Mouse (Mus musculus) small intestine, adult 2 months (tissue): ENCODE measurements around the gene 2700049A03Rik. TPM values are rescaled to one million over a fixed set of nuclear protein-coding genes. Genes with fewer than 3 reads are reported as not detected.

Experiments used
- H3K27ac ChIP-seq: fragments of 200-500 bp; 2 replicates; pipeline ENCODE4 v1.5.1; 2012; ENCODE audit warnings: low read depth, low read length, control low read depth, inconsistent platforms; ENCODE audit not compliant: insufficient read depth
- H3K27me3 ChIP-seq: fragments of 200-500 bp; 2 replicates; pipeline ENCODE4 v1.6.1; 2012; ENCODE audit warnings: mild to moderate bottlenecking, moderate library complexity, low read length, inconsistent platforms; ENCODE audit not compliant: control insufficient read depth, insufficient read depth
- H3K36me3 ChIP-seq: fragments of 200-500 bp; 2 replicates; pipeline ENCODE4 v1.6.1; 2012; ENCODE audit warnings: mild to moderate bottlenecking, low read length, control low read depth, inconsistent platforms; ENCODE audit not compliant: control insufficient read depth, insufficient read depth
- H3K4me1 ChIP-seq: fragments of 200-500 bp; 2 replicates; pipeline ENCODE4 v1.6.1; 2012; ENCODE audit warnings: low read length, inconsistent platforms, mixed read lengths; ENCODE audit not compliant: control insufficient read depth, insufficient read depth, insufficient read length
- H3K4me3 ChIP-seq: fragments of 200-500 bp; 2 replicates; pipeline ENCODE4 v1.5.1; 2012; ENCODE audit warnings: low read depth, mild to moderate bottlenecking, control low read depth, inconsistent platforms, low read length, moderate library complexity
- CTCF ChIP-seq: fragments of 200-500 bp; IDR thresholded peaks from 2 replicates; pipeline ENCODE4 v1.5.1; 2012; ENCODE audit warnings: low read depth, mild to moderate bottlenecking, control low read depth, inconsistent platforms, low read length, moderate library complexity, mixed read lengths; ENCODE audit not compliant: insufficient replicate concordance, insufficient read length; ENCODE audit errors: extremely low read depth
- POLR2A ChIP-seq: fragments of 200-500 bp; IDR thresholded peaks from 2 replicates; pipeline ENCODE4 v1.6.1; 2012; ENCODE audit warnings: low read depth, mild to moderate bottlenecking, control low read depth, inconsistent platforms, low read length, moderate library complexity
- WGBS: fragments of 180-500 bp; shearing (Covaris S2); methylation state at CpG from one replicate; pipeline ENCODE4 v1.1.7; 2018; 5-methylcytosine and 5-hydroxymethylcytosine counted together
- polyA plus RNA-seq: library from polyadenylated mRNA; depleted of rRNA; stranded (reverse); fragments of >200 nt; gene quantifications from 2 replicates; pipeline ENCODE4 v1.2.3, GENCODE M21; 2012

Gene 2700049A03Rik
- polyA plus RNA-seq, 1 experiment = 1.2 TPM

DNA sequence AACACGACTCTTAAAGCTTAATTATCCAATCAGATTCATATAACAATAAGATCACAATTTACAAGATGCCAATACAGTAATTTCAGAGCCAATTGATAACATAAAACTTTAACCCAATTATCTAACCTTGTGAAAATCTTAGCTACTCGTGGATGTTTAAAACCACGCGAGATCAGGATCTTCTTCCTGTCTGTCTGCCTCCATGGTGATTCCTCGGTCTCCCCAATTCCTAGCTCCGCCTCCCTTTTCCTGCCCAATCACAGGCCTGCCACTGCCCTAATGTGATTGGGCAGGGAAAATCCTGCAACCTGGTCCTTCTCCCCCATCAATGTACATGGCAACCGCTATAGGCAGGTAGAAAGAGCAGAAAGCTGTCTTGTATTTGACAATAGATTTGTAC is 132.7 kb downstream of the 2700049A03Rik start:
- Histone ChIP-seq H3K4me3 (no peak overlapping the region), H3K4me1 (no peaks in the 10 kb centered on the region), H3K27ac (no peak overlapping the region), H3K27me3 (no peaks in the 10 kb centered on the region), H3K36me3 (no peaks in the 10 kb centered on the region)
- WGBS = 84% methylated on average over 7 of the region's 7 CpGs
- TF ChIP-seq CTCF (no peak), POLR2A (no peak)

- TF ChIP-seq POLR2A (no peak), CTCF (no peak)
These were observed 134.5 kb downstream of the 2700049A03Rik start for GRCm38 (mm10) chr12:71271131-71271530.

GRCm38 (mm10) chr12:71274519-71275237 is 138.0 kb downstream of the 2700049A03Rik start:
- Histone ChIP-seq H3K4me3 (no peak overlapping the region), H3K27me3 (no peaks in the 10 kb centered on the region), H3K27ac (no peak overlapping the region), H3K36me3 (no peaks in the 10 kb centered on the region), H3K4me1 (no peaks in the 10 kb centered on the region)
- TF ChIP-seq POLR2A (no peak), CTCF (no peak)
- 91% methylated on average over 5 of the region's 5 CpGs for WGBS

More at GRCm38 (mm10) chr12:71271131-71271530, 134.5 kb downstream of the 2700049A03Rik start:
- no peak overlapping the region for H3K4me3 ChIP-seq
- 70% methylated on average over 5 of the region's 5 CpGs for WGBS
- H3K27me3 ChIP-seq = no peaks in the 10 kb centered on the region
- no peaks in the 10 kb centered on the region for H3K4me1 ChIP-seq
- no peaks in the 10 kb centered on the region for H3K36me3 ChIP-seq
- H3K27ac ChIP-seq = no peak overlapping the region

DNA sequence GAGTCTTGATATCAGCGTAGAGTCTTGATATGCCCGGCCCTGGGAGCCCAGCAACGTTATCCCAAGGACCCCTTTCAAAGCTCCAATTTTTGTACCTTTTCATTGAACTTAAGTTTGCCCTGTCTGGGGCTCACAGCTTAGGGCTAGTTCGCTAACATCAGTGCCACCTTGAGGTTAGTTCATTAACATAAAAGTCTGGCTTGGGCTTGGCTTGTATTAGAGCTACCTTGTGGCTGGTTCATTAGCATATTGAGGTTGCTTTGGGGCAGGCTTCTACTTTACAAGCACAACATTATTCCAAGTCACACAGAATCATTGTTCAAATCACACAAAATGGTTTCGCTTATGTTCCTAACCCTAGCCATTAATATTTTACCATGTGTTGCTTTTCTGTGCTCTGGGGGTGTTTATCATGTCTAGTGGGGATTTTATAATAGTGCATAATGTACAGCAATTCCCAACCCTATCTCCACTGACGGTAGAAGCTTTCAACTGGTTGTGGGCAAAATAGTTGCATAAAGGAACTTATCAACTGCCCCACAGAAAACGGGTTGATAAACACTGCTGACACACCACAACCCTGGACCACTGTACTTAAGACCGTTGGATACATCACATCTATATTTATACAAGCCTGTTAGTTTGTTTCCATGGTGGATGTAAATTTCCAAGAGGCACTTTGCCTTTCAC is 139.4 kb downstream of the 2700049A03Rik start:
- Histone ChIP-seq H3K4me1 (no peaks in the 10 kb centered on the region), H3K4me3 (no peak overlapping the region), H3K36me3 (no peaks in the 10 kb centered on the region), H3K27ac (no peak overlapping the region), H3K27me3 (no peaks in the 10 kb centered on the region)
- TF ChIP-seq CTCF = no peak
- no peak for TF ChIP-seq POLR2A
- WGBS = 77% methylated on average over 8 of the region's 8 CpGs

DNA sequence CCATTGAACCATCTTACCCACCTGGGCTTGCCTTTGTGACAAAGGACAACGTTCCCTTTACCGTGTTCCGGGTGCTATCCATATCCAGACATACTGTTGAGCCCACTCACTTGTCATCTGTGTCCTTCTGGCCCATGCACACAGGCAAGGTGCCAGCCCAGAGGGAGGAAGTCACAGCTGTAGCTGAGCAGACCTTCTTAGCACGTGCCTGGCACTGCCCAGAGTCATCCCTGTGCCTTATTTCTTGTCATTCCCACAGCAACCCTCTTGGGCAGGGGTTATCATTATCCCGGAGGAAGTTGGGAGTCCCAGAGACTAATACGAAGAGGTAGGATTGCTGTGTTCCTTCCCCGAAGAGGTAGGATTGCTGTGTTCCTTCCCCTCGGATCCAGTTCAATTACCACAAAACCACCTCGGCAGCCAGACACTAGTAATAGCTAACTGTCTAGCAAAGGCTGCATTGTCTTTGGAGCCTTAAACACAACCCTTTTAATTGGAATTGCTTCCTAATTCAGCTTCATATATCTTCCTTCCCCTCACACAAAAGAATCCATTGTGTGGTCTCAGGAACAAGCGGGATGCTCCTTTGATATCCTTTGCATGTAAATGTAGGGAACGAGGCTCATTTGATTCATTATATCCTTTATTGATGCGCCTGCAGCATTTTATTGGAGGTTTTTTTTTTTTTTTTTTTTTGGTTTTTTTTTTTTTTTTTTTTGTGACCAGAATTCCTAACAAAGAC is 143.0 kb downstream of the 2700049A03Rik start:
- no peak overlapping the region for H3K4me3 ChIP-seq
- no peaks in the 10 kb centered on the region for H3K4me1 ChIP-seq
- H3K27me3 ChIP-seq = no peaks in the 10 kb centered on the region
- TF ChIP-seq CTCF = no peak
- TF ChIP-seq POLR2A = no peak
- H3K36me3 ChIP-seq = no peaks in the 10 kb centered on the region
- 78% methylated on average over 12 of the region's 12 CpGs for WGBS
- H3K27ac ChIP-seq = no peak overlapping the region

- no peaks in the 10 kb centered on the region for H3K27me3 ChIP-seq
- no peaks in the 10 kb centered on the region for H3K36me3 ChIP-seq
- TF ChIP-seq CTCF (no peak), POLR2A (no peak)
- WGBS = 81% methylated on average over 12 of the region's 12 CpGs
- no peak overlapping the region for H3K4me3 ChIP-seq
- H3K27ac ChIP-seq = no peak overlapping the region
- H3K4me1 ChIP-seq = no peaks in the 10 kb centered on the region
These were observed 144.6 kb downstream of the 2700049A03Rik start for GRCm38 (mm10) chr12:71281201-71281768.
